Mouse (Mus musculus) thymus, adult 2 months (tissue): Measurements from ENCODE around the gene Tbl1xr1. TPM values are rescaled to one million over a fixed set of nuclear protein-coding genes. Genes with fewer than 3 reads are reported as not detected.

Experiments used
- DNase-seq: peaks from one replicate; pipeline ENCODE4 v3.0.0; 2021
- H3K27ac ChIP-seq: fragments of 200-500 bp; 2 replicates; pipeline ENCODE4 v1.5.1; 2012; ENCODE audit warnings: low read length, control low read depth; ENCODE audit not compliant: control insufficient read depth, insufficient read depth
- H3K27me3 ChIP-seq: fragments of 200-500 bp; 2 replicates; pipeline ENCODE4 v1.6.1; 2012; ENCODE audit warnings: mild to moderate bottlenecking, low read length, moderate library complexity, mixed read lengths; ENCODE audit not compliant: control insufficient read depth, insufficient read depth
- H3K36me3 ChIP-seq: fragments of 200-500 bp; 2 replicates; pipeline ENCODE4 v1.6.1; 2012; ENCODE audit warnings: mild to moderate bottlenecking, low read length, moderate library complexity; ENCODE audit not compliant: control insufficient read depth, insufficient read depth
- H3K4me1 ChIP-seq: fragments of 200-500 bp; replicated peaks from 2 replicates; pipeline ENCODE4 v1.6.1; 2012; ENCODE audit warnings: low read length; ENCODE audit not compliant: control insufficient read depth, insufficient read depth
- H3K4me3 ChIP-seq: fragments of 200-500 bp; 2 replicates; pipeline ENCODE4 v1.5.1; 2012; ENCODE audit warnings: mild to moderate bottlenecking, low read length, control low read depth, moderate library complexity; ENCODE audit not compliant: control insufficient read depth, insufficient read depth
- CTCF ChIP-seq: fragments of 200-500 bp; IDR thresholded peaks from 2 replicates; pipeline ENCODE4 v1.5.1; 2012; ENCODE audit warnings: mild to moderate bottlenecking, control low read depth, low read length, moderate library complexity, borderline replicate concordance; ENCODE audit not compliant: control insufficient read depth, poor library complexity, insufficient read depth; ENCODE audit errors: extremely low read depth
- POLR2A ChIP-seq: fragments of 200-500 bp; IDR thresholded peaks from 2 replicates; pipeline ENCODE4 v1.6.1; 2012; ENCODE audit warnings: mild to moderate bottlenecking, low read length, control low read depth, moderate library complexity; ENCODE audit not compliant: control insufficient read depth, poor library complexity, insufficient read depth; ENCODE audit errors: extremely low read depth
- WGBS: fragments of 180-500 bp; shearing (Covaris S2); methylation state at CpG from one replicate; pipeline ENCODE4 v1.1.7; 2018; 5-methylcytosine and 5-hydroxymethylcytosine counted together
- polyA plus RNA-seq: library from polyadenylated mRNA; depleted of rRNA; stranded (reverse); fragments of >200 nt; gene quantifications from 2 replicates; pipeline ENCODE4 v1.2.3, GENCODE M21; 2012

Tbl1xr1 gene
- polyA plus RNA-seq, 1 experiment = 53.2 TPM

DNA sequence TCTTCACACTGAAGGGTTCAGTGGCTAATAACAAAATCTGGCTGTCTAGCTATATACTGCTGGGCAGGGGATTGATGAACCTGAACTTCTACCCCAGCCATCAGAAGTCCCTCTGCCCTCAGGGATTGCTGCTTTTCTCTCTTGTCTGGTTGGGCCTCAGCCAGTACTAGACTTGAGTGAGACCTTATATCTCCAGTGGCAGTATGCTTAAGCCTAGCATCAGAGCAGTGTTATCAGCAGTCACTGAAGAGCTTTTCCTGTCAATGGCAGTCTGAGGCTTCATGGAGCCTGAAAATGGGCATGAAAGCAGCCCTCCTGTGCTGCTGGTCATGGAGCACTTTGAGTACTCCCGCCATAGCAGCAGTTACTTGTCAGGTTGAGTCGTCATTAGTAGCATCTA lies 46.7 kb downstream of the Tbl1xr1 start:
- no peaks in the 10 kb centered on the region for H3K27me3 ChIP-seq
- no peak overlapping the region for H3K4me3 ChIP-seq
- H3K27ac ChIP-seq = no peak overlapping the region
- no peaks in the 10 kb centered on the region for H3K36me3 ChIP-seq
- DNase-seq = no peak
- peaks cover 11% of the 10 kb centered on the region for H3K4me1 ChIP-seq
- 94% methylated on average over 2 of the region's 2 CpGs for WGBS
- no peak for TF ChIP-seq CTCF
- no peak for TF ChIP-seq POLR2A

GRCm38 (mm10) chr3:22126251-22126826 lies 49.9 kb downstream of the Tbl1xr1 start:
- WGBS = 95% methylated on average over 5 of the region's 5 CpGs
- DNase-seq = no peak
- no peak overlapping the region for H3K27ac ChIP-seq
- H3K4me3 ChIP-seq = no peak overlapping the region
- H3K4me1 ChIP-seq = peaks cover 9% of the 10 kb centered on the region
- no peaks in the 10 kb centered on the region for H3K36me3 ChIP-seq
- H3K27me3 ChIP-seq = no peaks in the 10 kb centered on the region
- TF ChIP-seq CTCF = no peak
- no peak for TF ChIP-seq POLR2A

- WGBS = 87% methylated on average over 2 of the region's 2 CpGs
- Histone ChIP-seq H3K36me3 (no peaks in the 10 kb centered on the region), H3K4me1 (peaks cover 2% of the 10 kb centered on the region; the same call in 1 of the 2 replicates), H3K4me3 (no peak overlapping the region), H3K27ac (no peak overlapping the region), H3K27me3 (no peaks in the 10 kb centered on the region)
- no peak for DNase-seq
- TF ChIP-seq CTCF (no peak), POLR2A (no peak)
Observed at GRCm38 (mm10) chr3:22131277-22131676, 54.8 kb downstream of the Tbl1xr1 start.

DNA sequence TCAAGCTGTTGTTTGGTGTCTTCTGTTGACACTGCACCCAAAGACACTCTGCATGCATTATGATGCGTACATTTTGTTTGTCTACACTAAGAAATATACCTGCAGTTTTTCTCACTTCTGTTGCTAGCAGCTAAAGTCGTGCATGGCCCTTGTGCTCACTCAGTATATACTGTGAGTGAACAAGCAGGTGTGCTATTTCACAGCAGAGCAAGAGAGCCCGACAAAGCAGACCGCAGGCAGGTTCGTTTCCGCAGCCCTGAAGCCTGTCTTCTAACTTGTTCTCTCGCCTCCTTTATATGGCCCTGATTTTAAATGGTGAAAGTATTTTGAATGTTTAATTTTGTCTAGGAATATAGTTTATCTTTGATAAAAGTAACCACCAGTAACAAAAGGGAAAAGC lies 57.2 kb downstream of the Tbl1xr1 start:
- WGBS = 89% methylated on average over 7 of the region's 7 CpGs
- no peaks in the 10 kb centered on the region for H3K27me3 ChIP-seq

DNA sequence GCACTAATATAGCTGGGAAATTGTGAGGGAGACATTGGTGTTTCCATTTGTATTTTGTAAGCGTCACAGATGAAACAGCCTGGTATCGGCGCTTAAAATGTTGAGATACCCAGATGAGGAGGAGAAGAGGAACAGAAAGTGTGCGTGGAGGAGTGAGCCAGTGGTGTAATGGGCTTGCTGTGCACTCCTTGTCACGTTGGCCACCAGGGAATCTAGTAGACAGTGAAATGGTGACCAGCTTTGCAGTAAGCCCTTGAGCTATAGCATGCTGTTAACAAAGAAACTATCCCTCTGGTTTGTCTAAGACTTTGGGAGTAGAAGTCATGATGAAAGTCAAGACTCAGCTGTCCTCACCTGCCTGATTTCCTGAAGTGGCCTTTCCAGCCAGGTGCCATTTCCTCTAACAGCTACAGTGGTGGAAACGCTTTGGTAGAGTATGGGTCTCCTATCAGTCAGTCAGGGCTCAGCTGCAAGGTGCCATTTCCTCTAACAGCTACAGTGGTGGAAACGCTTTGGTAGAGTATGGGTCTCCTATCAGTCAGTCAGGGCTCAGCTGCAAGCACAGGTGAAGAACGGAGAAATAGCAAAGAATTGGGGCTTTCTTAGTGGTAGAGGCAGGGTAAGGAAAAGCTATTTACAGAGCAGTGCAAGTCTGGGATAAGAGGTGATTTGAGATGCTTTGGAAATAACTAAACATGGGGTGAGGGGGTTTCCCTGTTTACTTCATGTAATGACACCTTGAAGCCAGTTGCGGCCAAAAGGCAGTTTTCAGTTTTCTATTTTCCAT lies 61.5 kb downstream of the Tbl1xr1 start:
- Histone ChIP-seq H3K4me3 (no peak overlapping the region), H3K36me3 (no peaks in the 10 kb centered on the region), H3K27me3 (no peaks in the 10 kb centered on the region), H3K4me1 (peaks cover 23% of the 10 kb centered on the region), H3K27ac (peak overlapping the region; percentile 79)
- TF ChIP-seq POLR2A (no peak), CTCF (no peak)
- WGBS = 33% methylated on average over 9 of the region's 9 CpGs
- DNase-seq = peak; percentile 26

More for the DNA sequence above, 57.2 kb downstream of the Tbl1xr1 start:
- Histone ChIP-seq H3K4me3 (no peak overlapping the region), H3K4me1 (peaks cover 12% of the 10 kb centered on the region), H3K27ac (no peak overlapping the region), H3K36me3 (no peaks in the 10 kb centered on the region)
- TF ChIP-seq CTCF = no peak
- TF ChIP-seq POLR2A = no peak
- no peak for DNase-seq

- Histone ChIP-seq H3K36me3 (no peaks in the 10 kb centered on the region), H3K27ac (peak overlapping the region; percentile 79; the same call in 1 of the 2 replicates), H3K4me1 (peaks cover 25% of the 10 kb centered on the region), H3K27me3 (no peaks in the 10 kb centered on the region), H3K4me3 (no peak overlapping the region)
- no peak for DNase-seq
- WGBS = 53% methylated on average over 2 of the region's 2 CpGs
- no peak for TF ChIP-seq CTCF
- TF ChIP-seq POLR2A = no peak
Observed at GRCm38 (mm10) chr3:22138580-22139099, 62.2 kb downstream of the Tbl1xr1 start.

DNA sequence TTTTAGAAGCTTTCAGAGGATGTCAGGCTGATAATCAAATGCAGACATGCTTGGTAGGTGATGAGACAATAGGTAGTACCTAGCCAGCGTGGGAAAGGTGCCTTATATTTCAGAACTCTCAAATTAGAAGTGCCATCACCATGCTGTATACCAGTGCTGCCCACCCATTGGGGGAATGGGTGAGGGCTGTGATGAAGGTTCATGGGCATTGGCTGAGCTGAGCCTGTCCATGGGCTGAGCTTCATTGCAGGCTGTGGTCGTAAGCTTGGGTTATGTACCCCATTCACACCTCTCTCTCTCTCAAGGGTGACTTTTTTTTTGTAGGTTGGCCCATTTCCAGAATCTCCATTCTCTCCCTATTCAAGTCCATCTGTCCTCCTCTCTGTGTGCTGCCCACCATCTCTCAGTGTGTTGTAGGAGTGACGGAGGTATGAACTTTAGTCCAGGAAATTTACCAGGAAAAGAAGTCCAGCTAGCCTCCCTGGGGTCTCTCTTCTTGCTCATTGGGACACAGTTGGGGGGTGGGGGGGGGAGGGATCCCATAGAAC lies 63.7 kb downstream of the Tbl1xr1 start:
- H3K4me3 ChIP-seq = no peak overlapping the region
- TF ChIP-seq POLR2A = no peak
- no peaks in the 10 kb centered on the region for H3K36me3 ChIP-seq
- H3K27ac ChIP-seq = no peak overlapping the region
- DNase-seq = no peak
- H3K27me3 ChIP-seq = no peaks in the 10 kb centered on the region
- 88% methylated on average over 3 of the region's 3 CpGs for WGBS
- peaks cover 25% of the 10 kb centered on the region for H3K4me1 ChIP-seq
